Mouse (Mus musculus) kidney, postnatal 0 days (tissue): ENCODE data around the gene U2af2. TPM values are rescaled to one million over a fixed set of nuclear protein-coding genes. Genes with fewer than 3 reads are reported as not detected.

ENCODE experiments used
- ATAC-seq: fragments of 200-750 bp; cut with Nextera tagmentation; replicated peaks from 2 replicates; pipeline ENCODE4 v1.8.0; 2017; ENCODE audit warnings: low read depth, moderate number of reproducible peaks, moderate TSS enrichment, moderate library complexity; ENCODE audit not compliant: low FRiP score
- DNase-seq: peaks from one replicate; pipeline ENCODE4 v3.0.0-alpha.2; 2016; ENCODE audit warnings: low spot score
- H3K27ac ChIP-seq: fragments of 300-500 bp; sonication (generic); 2 replicates; pipeline ENCODE4 v1.5.1; 2014; ENCODE audit warnings: mild to moderate bottlenecking
- H3K27me3 ChIP-seq: fragments of 300-500 bp; sonication (generic); 2 replicates; pipeline ENCODE4 v1.6.1; 2014; ENCODE audit warnings: low read length, mixed read lengths; ENCODE audit not compliant: insufficient read depth
- H3K36me3 ChIP-seq: fragments of 300-500 bp; sonication (generic); 2 replicates; pipeline ENCODE4 v1.6.1; 2014; ENCODE audit warnings: low read length, mixed read lengths; ENCODE audit not compliant: insufficient read depth
- H3K4me1 ChIP-seq: fragments of 300-500 bp; sonication (generic); replicated peaks from 2 replicates; pipeline ENCODE4 v1.6.1; 2014; ENCODE audit warnings: antibody characterized with exemption, low read length, mixed read lengths; ENCODE audit not compliant: insufficient read depth
- H3K4me2 ChIP-seq: fragments of 300-500 bp; sonication (generic); 2 replicates; pipeline ENCODE4 v1.6.1; 2014; ENCODE audit warnings: mild to moderate bottlenecking, low read length, moderate library complexity, mixed read lengths
- H3K4me3 ChIP-seq: fragments of 300-500 bp; sonication (generic); replicated peaks from 2 replicates; pipeline ENCODE4 v1.5.1; 2014; ENCODE audit warnings: low read depth, low read length
- H3K9ac ChIP-seq: fragments of 300-500 bp; sonication (generic); 2 replicates; pipeline ENCODE4 v1.6.1; 2014; ENCODE audit warnings: low read depth, low read length
- H3K9me3 ChIP-seq: fragments of 300-500 bp; sonication (generic); replicated peaks from 2 replicates; pipeline ENCODE4 v1.6.1; 2016; ENCODE audit warnings: low read length, inconsistent platforms, mixed read lengths
- CTCF ChIP-seq: IDR thresholded peaks from 2 replicates; pipeline ENCODE4 v1.5.1; 2016; ENCODE audit warnings: antibody characterized with exemption, low read depth, mild to moderate bottlenecking, moderate library complexity
- WGBS: fragments of 180-500 bp; shearing (Covaris S2); extraction: QIAGEN DNeasy Blood & Tissue Kit; methylation state at CpG from one replicate; pipeline ENCODE4 v1.1.7; 2014; 5-methylcytosine and 5-hydroxymethylcytosine counted together
- polyA plus RNA-seq: library from polyadenylated mRNA; unstranded; fragments of >200 nt; fragmentation: Nextera tagmentation; extraction: Ambion mirVana; gene quantifications from 2 replicates; pipeline ENCODE4 v1.2.1, GENCODE M21; 2015

The U2af2 gene
- polyA plus RNA-seq, 1 experiment from 2014 or later, result 95.0 TPM

GRCm38 (mm10) chr7:5092381-5092780, 30.4 kb downstream of the U2af2 start:
- TF ChIP-seq CTCF, result no peak
- no peak overlapping the region for H3K9ac ChIP-seq
- H3K4me2 ChIP-seq, result no peak overlapping the region
- 76% methylated on average over 6 of the region's 6 CpGs for WGBS
- H3K27me3 ChIP-seq, result no peaks in the 10 kb centered on the region
- H3K4me1 ChIP-seq, result no peaks in the 10 kb centered on the region
- ATAC-seq (no peak), DNase-seq (no peak)
- H3K27ac ChIP-seq, result no peak overlapping the region
- H3K9me3 ChIP-seq, result no peaks in the 10 kb centered on the region
- H3K36me3 ChIP-seq, result peaks cover 43% of the 10 kb centered on the region
- H3K4me3 ChIP-seq, result no peak overlapping the region

- DNase-seq (no peak), ATAC-seq (no peak)
- no peaks in the 10 kb centered on the region for H3K4me1 ChIP-seq
- TF ChIP-seq CTCF, result no peak
- H3K4me3 ChIP-seq, result no peak overlapping the region
- H3K36me3 ChIP-seq, result peaks cover 48% of the 10 kb centered on the region
- WGBS, result 73% methylated on average over 21 of the region's 21 CpGs
- no peaks in the 10 kb centered on the region for H3K27me3 ChIP-seq
- H3K4me2 ChIP-seq, result no peak overlapping the region
- no peak overlapping the region for H3K27ac ChIP-seq
- H3K9ac ChIP-seq, result no peak overlapping the region
- no peaks in the 10 kb centered on the region for H3K9me3 ChIP-seq
Measured at GRCm38 (mm10) chr7:5092831-5093510, 31.0 kb downstream of the U2af2 start.

GRCm38 (mm10) chr7:5098769-5099168, 36.8 kb downstream of the U2af2 start:
- no peak for ATAC-seq
- Histone ChIP-seq H3K4me3 (no peak overlapping the region), H3K9ac (no peak overlapping the region), H3K27me3 (no peaks in the 10 kb centered on the region), H3K36me3 (peaks cover 35% of the 10 kb centered on the region), H3K27ac (no peak overlapping the region), H3K4me1 (no peaks in the 10 kb centered on the region), H3K4me2 (no peak overlapping the region), H3K9me3 (no peaks in the 10 kb centered on the region)
- DNase-seq, result no peak
- TF ChIP-seq CTCF, result no peak
- WGBS, result 90% methylated on average over 5 of the region's 5 CpGs

- Histone ChIP-seq H3K36me3 (peaks cover 28% of the 10 kb centered on the region), H3K9ac (no peak overlapping the region), H3K27ac (no peak overlapping the region), H3K4me3 (no peak overlapping the region), H3K27me3 (no peaks in the 10 kb centered on the region), H3K4me1 (no peaks in the 10 kb centered on the region), H3K9me3 (no peaks in the 10 kb centered on the region), H3K4me2 (no peak overlapping the region)
- ATAC-seq, result no peak; the same call in 1 of the 2 replicates
- TF ChIP-seq CTCF, result no peak
- 87% methylated on average over 3 of the region's 3 CpGs for WGBS
- DNase-seq, result no peak
Measured at GRCm38 (mm10) chr7:5099796-5100195, 37.9 kb downstream of the U2af2 start.

- Histone ChIP-seq H3K4me1 (no peaks in the 10 kb centered on the region), H3K36me3 (peaks cover 18% of the 10 kb centered on the region), H3K27ac (no peak overlapping the region), H3K9ac (no peak overlapping the region), H3K27me3 (no peaks in the 10 kb centered on the region), H3K4me3 (no peak overlapping the region), H3K9me3 (no peaks in the 10 kb centered on the region), H3K4me2 (no peak overlapping the region)
- no peak for ATAC-seq
- WGBS, result 87% methylated on average over 10 of the region's 10 CpGs
- no peak for TF ChIP-seq CTCF
- no peak for DNase-seq
Measured at GRCm38 (mm10) chr7:5101066-5101663, 39.2 kb downstream of the U2af2 start.

GRCm38 (mm10) chr7:5102564-5102963, 40.6 kb downstream of the U2af2 start:
- Histone ChIP-seq H3K4me1 (no peaks in the 10 kb centered on the region), H3K27me3 (no peaks in the 10 kb centered on the region), H3K36me3 (peaks cover 13% of the 10 kb centered on the region), H3K27ac (no peak overlapping the region), H3K9me3 (no peaks in the 10 kb centered on the region), H3K4me2 (no peak overlapping the region), H3K9ac (no peak overlapping the region), H3K4me3 (no peak overlapping the region)
- no peak for TF ChIP-seq CTCF
- no peak for DNase-seq
- 85% methylated on average over 2 of the region's 2 CpGs for WGBS
- no peak for ATAC-seq
